Mouse (Mus musculus): ENCODE data around the gene Cpb2. TPM values are rescaled to one million over a fixed set of nuclear protein-coding genes. Genes with fewer than 3 reads are reported as not detected.

Gene Cpb2
- total and polyA plus RNA-seq, 2 experiments from 2014 or later = not detected

DNA sequence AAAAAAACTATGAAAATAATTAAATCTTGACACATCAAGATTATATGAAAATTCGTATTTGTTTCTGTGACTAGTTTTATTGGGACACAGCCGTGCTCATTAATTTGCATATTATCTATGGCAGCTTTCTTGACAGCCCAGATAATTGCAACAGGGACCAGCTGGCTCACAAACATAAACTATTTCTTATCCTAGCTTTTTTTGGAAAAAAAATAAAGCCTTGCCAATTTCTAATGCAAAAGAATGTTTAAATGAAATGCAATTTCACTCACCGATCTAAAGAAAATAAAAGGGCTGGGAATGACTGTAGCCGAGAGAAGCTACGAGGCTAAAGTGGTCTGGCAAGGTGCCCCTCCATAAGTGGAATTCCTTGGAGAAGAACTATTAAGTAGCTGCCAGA, 38.3 kb downstream of the Cpb2 start:
- no peaks in the 10 kb centered on the region for H3K36me3 ChIP-seq (replicated peaks; ENCODE audit: control insufficient read depth, insufficient read depth, low read length)
- H3K4me2 ChIP-seq (ENCODE audit: low read depth, low read length) = no peak overlapping the region
- ATAC-seq (ENCODE audit: insufficient read depth, low read depth) = no peak
- H3K27ac ChIP-seq (ENCODE audit: low read depth) = no peak overlapping the region
- WGBS = 31% methylated on average over 5 of the region's 5 CpGs
- no peaks in the 10 kb centered on the region for H3K9me3 ChIP-seq (replicated peaks; ENCODE audit: control insufficient read depth, low read length)
- H3K4me3 ChIP-seq (ENCODE audit: low read depth, low read length) = no peak overlapping the region
- no peak overlapping the region for H3K9ac ChIP-seq (replicated peaks; ENCODE audit: low read depth, low read length)
- H3K27me3 ChIP-seq (ENCODE audit: control insufficient read depth, insufficient read depth, low read length) = no peaks in the 10 kb centered on the region
- no peak for DNase-seq (ENCODE audit: low spot score)
- TF ChIP-seq EP300 (IDR thresholded peaks at IDR 0.05; ENCODE audit: low read depth) (no peak), CTCF (IDR thresholded peaks at IDR 0.05; ENCODE audit: low read depth) (no peak)
- peaks cover 11% of the 10 kb centered on the region for H3K4me1 ChIP-seq (ENCODE audit: control insufficient read depth, insufficient read depth)

- Histone ChIP-seq H3K9me3 (replicated peaks; ENCODE audit: control insufficient read depth, low read length) (no peaks in the 10 kb centered on the region), H3K4me3 (ENCODE audit: low read depth, low read length) (peak overlapping the region; percentile 99), H3K4me1 (ENCODE audit: control insufficient read depth, insufficient read depth) (peaks cover 12% of the 10 kb centered on the region), H3K27ac (ENCODE audit: low read depth) (peak overlapping the region; percentile 94), H3K36me3 (replicated peaks; ENCODE audit: control insufficient read depth, insufficient read depth, low read length) (no peaks in the 10 kb centered on the region), H3K4me2 (ENCODE audit: low read depth, low read length) (peak overlapping the region; percentile 84), H3K27me3 (ENCODE audit: control insufficient read depth, insufficient read depth, low read length) (no peaks in the 10 kb centered on the region), H3K9ac (replicated peaks; ENCODE audit: low read depth, low read length) (peak overlapping the region; percentile 95)
- TF ChIP-seq CTCF (IDR thresholded peaks at IDR 0.05; ENCODE audit: low read depth) (no peak), EP300 (IDR thresholded peaks at IDR 0.05; ENCODE audit: low read depth) (no peak)
- ATAC-seq (ENCODE audit: insufficient read depth, low read depth) (peak; percentile 23; the same call in 1 of the 2 replicates), DNase-seq (ENCODE audit: low spot score) (peak; percentile 26)
- WGBS = 4% methylated on average over 19 of the region's 19 CpGs
Observed at GRCm38 (mm10) chr14:75283609-75284192, 41.6 kb downstream of the Cpb2 start.

DNA sequence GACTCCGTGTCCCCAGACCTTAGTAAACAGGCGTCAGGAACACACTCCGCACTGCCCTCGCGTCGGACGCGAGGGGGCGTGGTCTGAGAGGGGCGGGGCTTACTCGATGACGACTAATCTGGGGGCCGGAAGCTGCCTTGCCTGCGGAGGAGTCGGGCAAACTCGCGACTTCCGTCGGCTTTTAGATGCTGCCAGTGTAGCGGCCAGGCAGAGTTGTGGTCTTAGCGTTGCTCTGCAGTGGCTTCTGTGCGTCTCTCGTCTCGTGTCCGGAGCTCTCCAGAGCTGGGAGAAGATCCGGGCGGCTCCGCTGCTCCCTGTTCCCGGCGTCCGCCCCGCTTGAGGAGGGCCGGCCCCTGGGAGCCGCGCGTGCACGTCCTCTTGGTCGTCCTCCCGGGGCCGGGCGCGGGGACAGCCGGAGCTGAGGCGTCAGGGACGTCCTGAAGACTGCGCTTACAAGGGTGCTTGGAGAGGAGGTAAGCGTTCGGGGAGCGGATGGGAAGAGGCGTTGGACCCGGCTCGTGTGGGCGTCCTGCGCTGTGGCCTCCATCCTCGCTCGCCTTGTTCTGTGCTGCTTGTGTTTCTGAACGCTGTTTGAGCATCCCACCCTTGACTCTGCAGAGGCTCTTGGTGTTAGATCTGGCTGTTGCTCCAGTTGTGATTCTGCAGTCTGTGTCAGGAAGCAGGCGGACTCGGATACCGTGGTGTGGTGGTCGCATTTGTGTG, 42.3 kb downstream of the Cpb2 start, which contains the start of gene Zc3h13:
Gene Zc3h13, plus strand, starts transcription at position 181 of the 723 bp plus-strand sequence.
- DNase-seq (ENCODE audit: low spot score) (peak; percentile 83), ATAC-seq (ENCODE audit: insufficient read depth, low read depth) (peak; percentile 100)
- Histone ChIP-seq H3K4me3 (ENCODE audit: low read depth, low read length) (peak within 1 kb of the TSS; percentile 99), H3K9me3 (replicated peaks; ENCODE audit: control insufficient read depth, low read length) (no peaks in the 10 kb centered on the region), H3K27me3 (ENCODE audit: control insufficient read depth, insufficient read depth, low read length) (no peaks in the 10 kb centered on the region), H3K9ac (replicated peaks; ENCODE audit: low read depth, low read length) (peak within 1 kb of the TSS; percentile 95), H3K4me1 (ENCODE audit: control insufficient read depth, insufficient read depth) (peaks cover 12% of the 10 kb centered on the region), H3K27ac (ENCODE audit: low read depth) (peak within 1 kb of the TSS; percentile 94), H3K4me2 (ENCODE audit: low read depth, low read length) (peak within 1 kb of the TSS; percentile 84), H3K36me3 (replicated peaks; ENCODE audit: control insufficient read depth, insufficient read depth, low read length) (no peaks in the 10 kb centered on the region)
- TF ChIP-seq CTCF (IDR thresholded peaks at IDR 0.05; ENCODE audit: low read depth) = 0 out of 2 replicates have a peak, but pooled peaks have one; percentile 16
- no peak for TF ChIP-seq EP300 (IDR thresholded peaks at IDR 0.05; ENCODE audit: low read depth)
- WGBS = under 1% methylated on average over 58 of the region's 61 CpGs

DNA sequence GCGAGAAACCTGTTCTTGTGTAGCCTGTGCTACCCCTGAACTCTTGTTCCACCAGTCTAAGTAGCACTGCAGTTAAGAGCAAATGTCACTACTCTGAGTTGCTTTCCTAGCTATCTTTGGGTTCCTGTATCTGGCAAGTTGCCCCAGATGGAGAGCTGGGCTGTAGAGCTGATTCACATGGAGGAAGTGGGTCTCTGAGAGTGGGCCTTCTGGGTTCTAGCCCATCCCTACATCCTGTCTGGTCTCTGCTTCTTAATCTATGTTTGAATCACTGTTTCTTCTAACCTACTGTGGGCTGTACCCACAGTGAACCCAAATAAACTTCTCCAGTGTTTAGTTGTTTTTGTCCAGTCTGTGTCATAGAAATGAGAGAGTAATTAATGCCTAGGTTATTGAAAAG, 59.0 kb downstream of the Cpb2 start:
- ATAC-seq (ENCODE audit: insufficient read depth, low read depth) = no peak
- Histone ChIP-seq H3K27me3 (ENCODE audit: control insufficient read depth, insufficient read depth, low read length) (no peaks in the 10 kb centered on the region), H3K27ac (ENCODE audit: low read depth) (no peak overlapping the region), H3K4me1 (ENCODE audit: control insufficient read depth, insufficient read depth) (no peaks in the 10 kb centered on the region; the same call in 1 of the 2 replicates), H3K4me2 (ENCODE audit: low read depth, low read length) (no peak overlapping the region), H3K9ac (replicated peaks; ENCODE audit: low read depth, low read length) (no peak overlapping the region), H3K4me3 (ENCODE audit: low read depth, low read length) (no peak overlapping the region), H3K36me3 (replicated peaks; ENCODE audit: control insufficient read depth, insufficient read depth, low read length) (no peaks in the 10 kb centered on the region), H3K9me3 (replicated peaks; ENCODE audit: control insufficient read depth, low read length) (no peaks in the 10 kb centered on the region)
- WGBS = 86% methylated on average over 1 of the region's 1 CpGs
- DNase-seq (ENCODE audit: low spot score) = no peak
- no peak for TF ChIP-seq CTCF (IDR thresholded peaks at IDR 0.05; ENCODE audit: low read depth)
- no peak for TF ChIP-seq EP300 (IDR thresholded peaks at IDR 0.05; ENCODE audit: low read depth)

- Histone ChIP-seq H3K36me3 (replicated peaks; ENCODE audit: control insufficient read depth, insufficient read depth, low read length) (no peaks in the 10 kb centered on the region), H3K4me3 (ENCODE audit: low read depth, low read length) (no peak overlapping the region), H3K9ac (replicated peaks; ENCODE audit: low read depth, low read length) (no peak overlapping the region), H3K4me1 (ENCODE audit: control insufficient read depth, insufficient read depth) (no peaks in the 10 kb centered on the region; the same call in 1 of the 2 replicates), H3K27me3 (ENCODE audit: control insufficient read depth, insufficient read depth, low read length) (no peaks in the 10 kb centered on the region), H3K27ac (ENCODE audit: low read depth) (no peak overlapping the region), H3K4me2 (ENCODE audit: low read depth, low read length) (no peak overlapping the region), H3K9me3 (replicated peaks; ENCODE audit: control insufficient read depth, low read length) (no peaks in the 10 kb centered on the region)
- no peak for TF ChIP-seq EP300 (IDR thresholded peaks at IDR 0.05; ENCODE audit: low read depth)
- TF ChIP-seq CTCF (IDR thresholded peaks at IDR 0.05; ENCODE audit: low read depth) = no peak
- 65% methylated on average over 5 of the region's 5 CpGs for WGBS
- DNase-seq (ENCODE audit: low spot score) (no peak), ATAC-seq (ENCODE audit: insufficient read depth, low read depth) (no peak)
Observed at GRCm38 (mm10) chr14:75303807-75304206, 61.7 kb downstream of the Cpb2 start.

All from heart, postnatal 0 days (tissue).